Mouse (Mus musculus) 3T3-L1 (cell line): ENCODE results near the gene Oaz1.

ENCODE experiments used
- DNase-seq: peaks from one replicate; pipeline ENCODE4 v3.0.0-alpha.2; 2015; ENCODE audit warnings: low read depth, low spot score

Oaz1 gene

GRCm38 (mm10) chr10:80826151-80827062 is at the start of gene Oaz1:
Oaz1 (plus strand) TSS chr10:80826656.
- peak; percentile 100 for DNase-seq

GRCm38 (mm10) chr10:80777123-80777522 is 49.3 kb upstream of the Oaz1 start:
- no peak for DNase-seq

GRCm38 (mm10) chr10:80779565-80779964 is 46.9 kb upstream of the Oaz1 start:
- peak; percentile 38 for DNase-seq

- no peak for DNase-seq
Measured at GRCm38 (mm10) chr10:80784302-80784701, 42.2 kb upstream of the Oaz1 start.

GRCm38 (mm10) chr10:80784871-80785270 is 41.6 kb upstream of the Oaz1 start:
- DNase-seq: no peak

- DNase-seq: no peak
Measured at GRCm38 (mm10) chr10:80785963-80786362, 40.5 kb upstream of the Oaz1 start.

- no peak for DNase-seq
Measured at GRCm38 (mm10) chr10:80787517-80787916, 38.9 kb upstream of the Oaz1 start.

GRCm38 (mm10) chr10:80790761-80791404 is 35.6 kb upstream of the Oaz1 start:
- DNase-seq: no peak

- no peak for DNase-seq
Measured at GRCm38 (mm10) chr10:80791476-80792174, 34.8 kb upstream of the Oaz1 start.

GRCm38 (mm10) chr10:80792175-80793032 is 34.1 kb upstream of the Oaz1 start:
- no peak for DNase-seq

GRCm38 (mm10) chr10:80793033-80793784 is 33.2 kb upstream of the Oaz1 start:
- no peak for DNase-seq

- no peak for DNase-seq
Measured at GRCm38 (mm10) chr10:80793803-80794202, 32.7 kb upstream of the Oaz1 start.

- DNase-seq: no peak
Measured at GRCm38 (mm10) chr10:80794750-80795149, 31.7 kb upstream of the Oaz1 start.

- DNase-seq: no peak
Measured at GRCm38 (mm10) chr10:80796307-80796848, 30.1 kb upstream of the Oaz1 start.

GRCm38 (mm10) chr10:80797186-80798149 is 29.0 kb upstream of the Oaz1 start:
- peak; percentile 44 for DNase-seq

GRCm38 (mm10) chr10:80798150-80799006 is 28.1 kb upstream of the Oaz1 start, which contains the start of the genes Sf3a2 and Plekhj1:
Sf3a2 (plus strand) TSS chr10:80798198.
Plekhj1 (minus strand) TSS chr10:80798626.
- DNase-seq: peak; percentile 95

- DNase-seq: peak; percentile 67
Measured at GRCm38 (mm10) chr10:80799070-80799566, 27.3 kb upstream of the Oaz1 start.
